Mouse (Mus musculus) kidney, adult 2 months (tissue): ENCODE measurements around the gene Haus2.

Experiments used
- CTCF ChIP-seq: fragments of 200-500 bp; conservative IDR thresholded peaks from 2 replicates; pipeline ENCODE4 v1.5.1; 2011; ENCODE audit warnings: low read depth, mild to moderate bottlenecking, control low read depth, low read length, moderate library complexity, mixed read lengths; ENCODE audit not compliant: insufficient read depth, insufficient read length
- POLR2A ChIP-seq: fragments of 200-500 bp; IDR thresholded peaks from one replicate; pipeline ENCODE4 v1.6.1; 2011; ENCODE audit warnings: low read depth, low read length, control low read depth

DNA sequence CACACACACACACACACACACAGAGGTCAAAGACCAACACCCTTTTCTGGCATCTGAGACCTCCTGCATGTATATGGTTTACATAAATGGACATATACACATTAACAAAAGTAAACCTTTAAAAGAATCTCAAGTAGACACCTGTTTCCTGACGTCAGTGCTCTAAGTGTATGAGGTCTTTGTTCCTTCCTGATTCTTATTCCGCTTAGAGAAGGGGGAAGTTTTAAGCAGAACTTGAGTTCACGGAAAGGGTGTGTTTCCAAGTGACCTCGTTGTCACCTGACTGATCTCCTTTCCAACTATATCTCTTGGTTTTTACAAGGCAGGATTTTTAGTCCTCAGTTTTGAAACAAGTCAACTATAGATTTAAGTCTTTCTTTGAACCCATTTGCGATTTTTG lies 30.9 kb upstream of the Haus2 start:
- TF ChIP-seq POLR2A (no peak), CTCF (no peak)
